Mouse (Mus musculus) heart, adult 2 months (tissue): ENCODE results near the gene Eps8.

Experiments used
- CTCF ChIP-seq: fragments of 200-600 bp; IDR thresholded peaks from 2 replicates; pipeline ENCODE4 v1.8.1; 2022; ENCODE audit warnings: antibody characterized with exemption, mild to moderate bottlenecking, moderate library complexity
- POLR2A ChIP-seq: fragments of 200-500 bp; IDR thresholded peaks from 2 replicates; pipeline ENCODE4 v1.6.1; 2011; ENCODE audit warnings: mild to moderate bottlenecking, low read depth, low read length, control low read depth; ENCODE audit not compliant: insufficient read depth

DNA sequence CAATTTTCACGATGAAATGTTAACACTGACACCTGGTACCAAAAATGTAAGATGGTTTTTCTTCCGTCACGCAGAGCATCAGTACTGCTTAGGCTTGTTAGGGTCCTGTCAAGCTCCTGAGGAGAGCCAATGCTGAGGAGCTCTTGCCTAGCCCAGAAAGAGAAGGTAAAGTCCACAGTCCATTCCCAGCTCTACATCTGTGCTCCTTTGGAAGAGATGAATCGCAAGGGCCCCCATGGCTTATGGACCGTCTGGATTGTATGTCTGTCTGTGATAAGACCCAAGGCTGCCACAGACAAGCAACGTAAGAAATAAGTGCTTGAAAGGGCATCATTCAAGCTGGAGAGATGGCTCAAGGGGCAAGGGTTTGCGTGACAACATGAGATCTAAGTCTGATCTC, 48.1 kb downstream of the Eps8 start:
- TF ChIP-seq CTCF: no peak
- no peak for TF ChIP-seq POLR2A
